10 mouse cellular contexts compared by ENCODE assay signal in the genomic region with DNA sequence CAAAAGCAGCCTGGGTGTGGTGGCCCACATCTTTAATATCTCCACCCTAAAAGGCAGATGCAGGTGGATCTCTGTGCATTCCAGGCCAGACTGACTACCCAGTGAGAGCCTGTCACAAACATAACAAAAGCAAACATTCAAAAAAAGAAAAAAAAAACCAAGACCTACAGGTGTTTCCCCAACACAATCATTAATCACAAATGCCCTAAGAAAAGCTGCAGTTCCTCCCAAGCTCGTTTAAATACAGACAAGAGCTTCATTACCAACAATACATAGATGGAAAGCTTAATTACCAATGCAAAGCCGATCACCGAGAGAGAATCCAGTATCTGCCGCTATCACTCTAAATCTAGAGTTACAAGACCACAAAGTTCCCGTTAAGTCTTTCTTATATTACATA. TPM values are rescaled to one million over a fixed set of nuclear protein-coding genes. Genes with fewer than 3 reads are reported as not detected.
DNase-seq lines count a peak whose midpoint lies in the region; ATAC-seq and TF ChIP-seq lines count a peak whose summit lies in the region.
"Had no signal": no experiment of that assay in that cellular context is flagged by ENCODE, and none has a peak within 500 bp of the region (broad histone marks: within the 10 kb centered on the region; RNA-seq: fewer than 3 reads in every experiment).

No protein-coding gene starts in this region.

- H3K36me3 ChIP-seq in embryonic facial prominence, embryonic 15.5 days: no peaks in the 10 kb centered on the region
- no peaks in the 10 kb centered on the region for H3K36me3 ChIP-seq in limb, embryonic 11.5 days (ENCODE audit: control insufficient read depth, insufficient read depth, low read length)
- H3K36me3 ChIP-seq in splenic B cell, adult 2 months (ENCODE audit: control insufficient read depth, insufficient read depth, low read length, poor library complexity, severe bottlenecking): no peaks in the 10 kb centered on the region

- no peak for TF ChIP-seq CTCF in left cerebral cortex, adult 2 months (IDR thresholded peaks at IDR 0.05)

- peak overlapping the region; percentile 90 for H3K4me3 ChIP-seq in left cerebral cortex, adult 2 months
- peak overlapping the region; percentile 84 for H3K4me3 ChIP-seq in embryonic facial prominence, embryonic 15.5 days (replicated peaks)
- H3K4me3 ChIP-seq in limb, embryonic 11.5 days (ENCODE audit: low read depth, low read length): peak overlapping the region; percentile 85

- peak overlapping the region; percentile 88 for H3K27ac ChIP-seq in left cerebral cortex, adult 2 months
- H3K27ac ChIP-seq in embryonic facial prominence, embryonic 15.5 days (replicated peaks): no peak overlapping the region
- H3K27ac ChIP-seq in limb, embryonic 11.5 days (replicated peaks; ENCODE audit: low read depth, low read length): no peak overlapping the region

- DNase-seq in left cerebral cortex, adult 2 months (ENCODE audit: extremely low spot score in 1 of 2, low spot score in 2 of 2): no peak
- DNase-seq in left cerebral cortex, postnatal 4 days: no peak
- DNase-seq in limb, embryonic 11.5 days (ENCODE audit: low spot score): no peak
- DNase-seq in splenic B cell, adult 2 months (ENCODE audit: low read depth, low spot score): peak; percentile 12
- no peak for DNase-seq in layer of hippocampus, adult 9-11 months
- DNase-seq in frontal cortex, postnatal 25 days (ENCODE audit: low spot score in 2 of 2): no peak
- DNase-seq: adrenal gland, postnatal 25 days; gastrocnemius, postnatal 36 days had no signal

- intact Hi-C loops in left cerebral cortex, adult 2 months (cut with DNase I): loop anchor here (2.0 to 5.0 kb wide), 3 partner anchors 43 to 71 kb away; partner anchors contain the start of gene B9d1
- intact Hi-C loops in left cerebral cortex, postnatal 4 days (cut with DNase I): loop anchor here (5.0 to 10.0 kb wide), 2 partner anchors 163 to 406 kb away; no protein-coding TSS in a partner anchor

- ATAC-seq in embryonic facial prominence, embryonic 15.5 days (ENCODE audit: insufficient number of reproducible peaks, low FRiP score, low TSS enrichment, low read depth): no peak
- no peak for ATAC-seq in limb, embryonic 11.5 days (ENCODE audit: insufficient number of reproducible peaks, low FRiP score, low TSS enrichment, low read depth)

- 2% methylated on average over 5 of the region's 5 CpGs for WGBS in embryonic facial prominence, embryonic 15.5 days
- WGBS in limb, embryonic 11.5 days: 13% methylated on average over 5 of the region's 5 CpGs

- H3K9me3 ChIP-seq in embryonic facial prominence, embryonic 15.5 days (replicated peaks): no peaks in the 10 kb centered on the region
- H3K9me3 ChIP-seq in limb, embryonic 11.5 days (ENCODE audit: control insufficient read depth, low read length): no peaks in the 10 kb centered on the region

- peaks cover 22% of the 10 kb centered on the region for H3K4me1 ChIP-seq in embryonic facial prominence, embryonic 15.5 days
- H3K4me1 ChIP-seq in limb, embryonic 11.5 days (ENCODE audit: control insufficient read depth, insufficient read depth, low read length): 0 out of 2 replicates have a peak, but pooled peaks cover 3% of the 10 kb centered on the region

- H3K27me3 ChIP-seq in embryonic facial prominence, embryonic 15.5 days: no peaks in the 10 kb centered on the region
- no peaks in the 10 kb centered on the region for H3K27me3 ChIP-seq in limb, embryonic 11.5 days (ENCODE audit: control insufficient read depth, insufficient read depth, low read length)
- no peaks in the 10 kb centered on the region for H3K27me3 ChIP-seq in splenic B cell, adult 2 months (ENCODE audit: control insufficient read depth, insufficient read depth, low read length, poor library complexity, severe bottlenecking)

- no peak overlapping the region for H3K9ac ChIP-seq in embryonic facial prominence, embryonic 15.5 days
- H3K9ac ChIP-seq in limb, embryonic 11.5 days (ENCODE audit: low read length): no peak overlapping the region

- H3K4me2 ChIP-seq in embryonic facial prominence, embryonic 15.5 days (replicated peaks): peak overlapping the region; percentile 64
- peak overlapping the region; percentile 95 for H3K4me2 ChIP-seq in limb, embryonic 11.5 days (ENCODE audit: low read depth, severe bottlenecking)

RNA-seq across cellular contexts. Expression of gene Epn2, which starts 1.5 kb away (rescaled TPM):
- total RNA-seq in left cerebral cortex, adult 2 months (2021): 100 to 1,000 TPM; 113 TPM
- 10 to 100 TPM; 99.3 to 99.6 TPM for total RNA-seq in left cerebral cortex, postnatal 4 days (2021)
- polyA plus RNA-seq in embryonic facial prominence, embryonic 15.5 days (2015; fragmentation: Nextera tagmentation; extraction: Ambion mirVana): 28.6 and 31.0 TPM in 2 replicates
- polyA plus RNA-seq in limb, embryonic 11.5 days (2014; fragmentation: Nextera tagmentation; extraction: Ambion mirVana): 23.7 and 24.7 TPM in 2 replicates
- total RNA-seq: monocyte, adult 5-6 weeks had no signal
